Comparison of ENCODE assay signal across 11 mouse cellular contexts in the genomic region with DNA sequence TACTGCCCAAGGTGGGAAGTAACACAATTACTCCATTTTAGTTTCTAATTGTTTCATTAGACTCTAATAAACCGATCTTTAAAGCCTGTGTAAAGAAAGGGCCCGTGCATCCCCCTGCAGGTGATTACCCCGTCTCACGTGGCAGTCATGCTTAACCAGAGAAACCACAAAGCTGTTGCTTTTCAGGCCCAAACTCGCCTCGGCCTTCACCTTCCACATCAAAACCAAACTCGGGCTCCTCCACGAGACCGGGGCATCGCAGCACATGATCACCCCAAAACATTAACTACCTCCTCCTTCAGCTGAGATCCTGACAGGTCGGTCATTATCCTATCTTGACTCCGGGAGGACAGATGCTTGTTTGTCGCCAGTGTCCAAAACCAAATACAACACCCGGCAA. TPM values are rescaled to one million over a fixed set of nuclear protein-coding genes. Genes with fewer than 3 reads are reported as not detected.
A peak's percentile ranks its signal among the peaks of the same experiment; 100 is the strongest.
DNase-seq lines count a peak whose midpoint lies in the region; ATAC-seq and TF ChIP-seq lines count a peak whose summit lies in the region.
"Had no signal": no experiment of that assay in that cellular context is flagged by ENCODE, and none has a peak within 500 bp of the region (broad histone marks: within the 10 kb centered on the region; RNA-seq: fewer than 3 reads in every experiment).

No protein-coding gene starts in this region.

- no peaks in the 10 kb centered on the region for H3K36me3 ChIP-seq in liver, embryonic 14.5 days (replicated peaks; ENCODE audit: control insufficient read depth, insufficient read depth, low read depth)
- H3K36me3 ChIP-seq in forebrain, embryonic 14.5 days (ENCODE audit: control insufficient read depth, insufficient read depth, low read length), result no peaks in the 10 kb centered on the region

- peak overlapping the region; percentile 22; the same call in 1 of the 2 replicates for H3K4me2 ChIP-seq in liver, embryonic 14.5 days (ENCODE audit: low read depth)
- H3K4me2 ChIP-seq in forebrain, embryonic 14.5 days (ENCODE audit: low read length), result no peak overlapping the region

- ATAC-seq in liver, embryonic 14.5 days (ENCODE audit: insufficient read depth), result no peak
- no peak for ATAC-seq in forebrain, embryonic 14.5 days
- ATAC-seq: hindbrain, embryonic 16.5 days had no signal

- H3K4me3 ChIP-seq in liver, embryonic 14.5 days (ENCODE audit: insufficient read depth in 1 of 2, low read depth in 2 of 2, low read length in 2 of 2), result no peak overlapping the region
- no peak overlapping the region for H3K4me3 ChIP-seq in forebrain, embryonic 14.5 days (ENCODE audit: low read depth, low read length)

- H3K4me1 ChIP-seq in liver, embryonic 14.5 days (replicated peaks; ENCODE audit: control insufficient read depth in 2 of 2, insufficient read depth in 2 of 2, low read length in 1 of 2), result peaks cover 0 to 2% of the 10 kb centered on the region in 2 experiments; a peak in 2 of 4 replicates
- H3K4me1 ChIP-seq in forebrain, embryonic 14.5 days (ENCODE audit: control insufficient read depth, insufficient read depth, low read length), result no peaks in the 10 kb centered on the region

- H3K27me3 ChIP-seq in liver, embryonic 14.5 days (ENCODE audit: control insufficient read depth, insufficient read depth, low read length), result no peaks in the 10 kb centered on the region
- no peaks in the 10 kb centered on the region for H3K27me3 ChIP-seq in forebrain, embryonic 14.5 days (replicated peaks; ENCODE audit: control insufficient read depth, insufficient read depth, low read length)

- H3K9ac ChIP-seq in liver, embryonic 14.5 days (replicated peaks), result no peak overlapping the region
- no peak overlapping the region for H3K9ac ChIP-seq in forebrain, embryonic 14.5 days (ENCODE audit: low read length)

- peak; percentile 36 for DNase-seq in kidney, adult 18-20 months
- no peak for DNase-seq in kidney, postnatal 10 days
- peak; percentile 46 for DNase-seq in urinary bladder, postnatal 14 days (ENCODE audit: low spot score)
- DNase-seq in urinary bladder, postnatal 10 days (ENCODE audit: low spot score), result no peak
- DNase-seq in liver, embryonic 14.5 days (ENCODE audit: low read depth in 3 of 3, low spot score in 3 of 3), result no peak
- DNase-seq in c-Kit-positive CD71-positive TER-119-positive erythroid progenitor cells, embryonic 14.5 days (ENCODE audit: low spot score), result no peak
- DNase-seq in left cerebral cortex, postnatal 10 days (ENCODE audit: extremely low spot score in 1 of 2, low spot score in 2 of 2), result no peak
- no peak for DNase-seq in forebrain, embryonic 14.5 days (ENCODE audit: low spot score)
- DNase-seq: right cerebral cortex, postnatal 4 days; thymus, postnatal 4 days had no signal

- intact Hi-C loops in left cerebral cortex, postnatal 10 days (cut with DNase I), result no loop called here

- 55% methylated on average over 14 of the region's 14 CpGs for WGBS in liver, embryonic 14.5 days (ENCODE audit: insufficient replicate concordance)
- WGBS in forebrain, embryonic 14.5 days, result 68% methylated on average over 14 of the region's 14 CpGs

- H3K9me3 ChIP-seq in liver, embryonic 14.5 days (ENCODE audit: control insufficient read depth, low read length), result no peaks in the 10 kb centered on the region
- H3K9me3 ChIP-seq in forebrain, embryonic 14.5 days (replicated peaks; ENCODE audit: control insufficient read depth, low read length), result no peaks in the 10 kb centered on the region

- TF ChIP-seq EP300 in liver, embryonic 14.5 days (IDR thresholded peaks at IDR 0.05; ENCODE audit: low read depth), result no peak

- no peak for TF ChIP-seq CTCF in liver, embryonic 14.5 days (IDR thresholded peaks at IDR 0.05; ENCODE audit: low read depth)

- H3K27ac ChIP-seq in liver, embryonic 14.5 days, result no peak overlapping the region
- no peak overlapping the region for H3K27ac ChIP-seq in forebrain, embryonic 14.5 days (ENCODE audit: low read depth, low read length)

RNA-seq across cellular contexts. Expression of a gene that starts 58.2 kb away (rescaled TPM):
- polyA plus RNA-seq in liver, embryonic 14.5 days (2012; rRNA removed), result 3.1 and 3.5 TPM in 2 replicates
- polyA plus RNA-seq in liver, embryonic 14.5 days (2014; fragmentation: Nextera tagmentation; extraction: Ambion mirVana), result 7.7 and 9.0 TPM in 2 replicates
- total RNA-seq in left cerebral cortex, postnatal 10 days (2021), result 1 to 10 TPM; 2.2 to 2.8 TPM
- 2.2 and 2.7 TPM in 2 replicates for polyA plus RNA-seq in forebrain, embryonic 14.5 days (2014; fragmentation: Nextera tagmentation; extraction: Ambion mirVana)

Comparison
In these comparisons a context has a peak if more than half of its experiments do, and no peak if none do; other contexts are left out.
1. DNase-seq: peak in kidney, adult 18-20 months (single experiment) and urinary bladder, postnatal 14 days (single experiment); none in kidney, postnatal 10 days (single experiment), urinary bladder, postnatal 10 days (single experiment), liver, embryonic 14.5 days (0 of 3), c-Kit-positive CD71-positive TER-119-positive erythroid progenitor cells, embryonic 14.5 days (single experiment), left cerebral cortex, postnatal 10 days (0 of 2) and forebrain, embryonic 14.5 days (single experiment).